Mouse (Mus musculus): Measurements from ENCODE around the gene Gm49325. TPM values are rescaled to one million over a fixed set of nuclear protein-coding genes. Genes with fewer than 3 reads are reported as not detected.
A peak's percentile ranks its signal among the peaks of the same experiment; 100 is the strongest.

Gene Gm49325
- polyA plus RNA-seq, 1 experiment from 2014 or later = 13.1 TPM

DNA sequence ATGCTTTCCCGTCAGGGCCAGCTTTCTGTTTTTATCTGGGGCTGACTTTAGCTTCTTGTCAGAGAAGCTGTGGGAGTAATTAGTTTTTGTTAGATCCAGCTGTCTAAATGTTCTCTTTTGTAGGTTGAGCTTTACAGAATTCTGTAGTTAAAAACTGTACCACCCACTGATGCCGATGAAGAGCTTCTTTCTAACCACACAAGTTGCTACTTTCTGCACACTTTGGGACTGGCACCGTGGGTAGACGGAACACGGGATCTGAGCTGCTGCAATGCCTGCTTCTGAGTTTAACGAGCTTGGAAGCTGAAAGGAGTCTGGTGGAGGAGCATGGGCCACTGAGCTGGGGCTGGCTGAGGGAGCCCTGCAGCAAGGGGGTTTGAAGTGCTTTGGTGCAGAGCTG lies 14.5 kb upstream of the Gm49325 start:
- no peak overlapping the region for H3K4me3 ChIP-seq (replicated peaks; ENCODE audit: low read depth, low read length)
- WGBS = 51% methylated on average over 6 of the region's 6 CpGs
- H3K4me1 ChIP-seq (replicated peaks; ENCODE audit: insufficient read depth, low read length) = peaks cover 3% of the 10 kb centered on the region; the same call in 1 of the 2 replicates
- ATAC-seq (replicated peaks; ENCODE audit: low FRiP score, low read depth) (no peak), DNase-seq (ENCODE audit: low spot score) (peak; percentile 32)
- no peak overlapping the region for H3K27ac ChIP-seq
- H3K9ac ChIP-seq (ENCODE audit: low read depth, low read length) = no peak overlapping the region
- no peaks in the 10 kb centered on the region for H3K9me3 ChIP-seq (replicated peaks; ENCODE audit: low read length)
- TF ChIP-seq CTCF (IDR thresholded peaks at IDR 0.05; ENCODE audit: low read depth) = no peak
- H3K4me2 ChIP-seq (ENCODE audit: low read length) = no peak overlapping the region
- H3K27me3 ChIP-seq (ENCODE audit: insufficient read depth, low read length) = no peaks in the 10 kb centered on the region
- H3K36me3 ChIP-seq (ENCODE audit: insufficient read depth, low read length) = peaks cover 44% of the 10 kb centered on the region

DNA sequence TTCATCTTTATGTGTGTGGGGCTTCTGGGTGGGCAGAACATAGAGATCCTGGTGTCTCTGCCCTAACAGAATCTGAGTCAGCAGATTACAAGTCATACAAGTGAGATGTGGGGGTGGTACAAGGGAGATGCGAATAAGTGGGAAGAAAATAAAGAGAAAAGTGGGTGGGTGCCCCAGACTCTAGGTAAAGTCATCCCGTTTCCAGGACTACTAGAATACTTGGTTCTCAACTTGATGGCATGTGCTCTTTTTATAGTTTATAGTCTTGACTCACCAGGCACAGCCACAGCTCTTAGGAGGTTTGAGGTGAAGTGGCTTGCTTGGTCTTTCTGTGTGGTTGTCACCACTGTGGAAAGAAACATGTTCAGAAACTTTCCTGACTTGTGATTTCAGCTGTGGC lies 9.9 kb upstream of the Gm49325 start:
- no peak overlapping the region for H3K4me2 ChIP-seq (ENCODE audit: low read length)
- TF ChIP-seq CTCF (IDR thresholded peaks at IDR 0.05; ENCODE audit: low read depth) = no peak
- no peaks in the 10 kb centered on the region for H3K4me1 ChIP-seq (replicated peaks; ENCODE audit: insufficient read depth, low read length)
- no peak overlapping the region for H3K9ac ChIP-seq (ENCODE audit: low read depth, low read length)
- no peak overlapping the region for H3K4me3 ChIP-seq (replicated peaks; ENCODE audit: low read depth, low read length)
- no peaks in the 10 kb centered on the region for H3K9me3 ChIP-seq (replicated peaks; ENCODE audit: low read length)
- H3K27me3 ChIP-seq (ENCODE audit: insufficient read depth, low read length) = no peaks in the 10 kb centered on the region
- DNase-seq (ENCODE audit: low spot score) = no peak
- no peak for ATAC-seq (replicated peaks; ENCODE audit: low FRiP score, low read depth)
- no peak overlapping the region for H3K27ac ChIP-seq
- peaks cover 54% of the 10 kb centered on the region for H3K36me3 ChIP-seq (ENCODE audit: insufficient read depth, low read length)
- WGBS = 91% methylated on average over 2 of the region's 2 CpGs

DNA sequence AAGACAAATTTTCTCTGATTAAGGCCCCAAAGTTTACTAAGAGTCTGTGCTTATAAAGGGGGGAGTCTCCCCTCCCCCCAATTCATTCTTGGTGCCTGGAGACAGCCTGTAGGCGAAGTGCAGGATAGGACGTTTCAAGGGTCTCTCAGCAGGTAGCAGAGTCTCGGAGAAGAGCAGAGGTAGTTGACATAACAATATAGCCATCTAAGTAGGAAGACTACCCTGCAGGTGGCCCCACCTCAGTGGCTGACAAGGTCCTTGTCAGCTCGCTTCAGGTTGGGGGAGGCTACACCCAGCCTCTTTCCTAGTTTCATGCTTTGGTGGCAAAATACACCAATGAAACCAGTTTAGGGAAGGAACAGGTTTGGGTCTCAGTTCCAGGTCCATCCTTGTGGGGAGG lies 3.0 kb upstream of the Gm49325 start:
- Histone ChIP-seq H3K27ac (no peak overlapping the region), H3K4me3 (replicated peaks; ENCODE audit: low read depth, low read length) (no peak overlapping the region), H3K9ac (ENCODE audit: low read depth, low read length) (no peak overlapping the region), H3K4me2 (ENCODE audit: low read length) (no peak overlapping the region), H3K36me3 (ENCODE audit: insufficient read depth, low read length) (peaks cover 7% of the 10 kb centered on the region), H3K9me3 (replicated peaks; ENCODE audit: low read length) (no peaks in the 10 kb centered on the region), H3K27me3 (ENCODE audit: insufficient read depth, low read length) (no peaks in the 10 kb centered on the region), H3K4me1 (replicated peaks; ENCODE audit: insufficient read depth, low read length) (peaks cover 10% of the 10 kb centered on the region; the same call in 1 of the 2 replicates)
- ATAC-seq (replicated peaks; ENCODE audit: low FRiP score, low read depth) (no peak), DNase-seq (ENCODE audit: low spot score) (no peak)
- WGBS = 68% methylated on average over 4 of the region's 4 CpGs
- TF ChIP-seq CTCF (IDR thresholded peaks at IDR 0.05; ENCODE audit: low read depth) = no peak

DNA sequence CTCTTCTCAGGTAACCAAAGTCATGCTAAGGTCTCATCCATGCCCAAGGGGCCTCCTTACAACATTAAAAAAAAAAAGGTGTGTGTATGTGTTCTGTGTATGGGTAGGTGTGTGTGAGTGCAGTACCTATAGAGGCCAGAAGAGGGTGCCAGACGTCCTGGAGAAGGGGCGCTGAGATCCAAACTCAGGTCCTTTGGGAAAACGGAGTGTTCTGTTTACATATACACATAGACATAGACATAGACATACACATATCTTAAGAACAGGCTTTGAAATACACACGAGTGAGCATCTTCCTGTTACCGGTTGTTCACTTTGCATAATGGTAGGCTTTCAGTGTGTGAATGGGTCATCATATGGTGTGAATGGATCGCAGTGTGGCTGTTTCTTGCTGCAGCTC lies 1.9 kb upstream of the Gm49325 start:
- H3K4me1 ChIP-seq (replicated peaks; ENCODE audit: insufficient read depth, low read length) = peaks cover 10% of the 10 kb centered on the region; the same call in 1 of the 2 replicates
- no peak overlapping the region for H3K4me2 ChIP-seq (ENCODE audit: low read length)
- TF ChIP-seq CTCF (IDR thresholded peaks at IDR 0.05; ENCODE audit: low read depth) = peak; percentile 48
- H3K36me3 ChIP-seq (ENCODE audit: insufficient read depth, low read length) = no peaks in the 10 kb centered on the region
- DNase-seq (ENCODE audit: low spot score) (no peak), ATAC-seq (replicated peaks; ENCODE audit: low FRiP score, low read depth) (no peak)
- 92% methylated on average over 6 of the region's 6 CpGs for WGBS
- H3K27me3 ChIP-seq (ENCODE audit: insufficient read depth, low read length) = no peaks in the 10 kb centered on the region
- H3K4me3 ChIP-seq (replicated peaks; ENCODE audit: low read depth, low read length) = no peak overlapping the region
- no peak overlapping the region for H3K9ac ChIP-seq (ENCODE audit: low read depth, low read length)
- no peak overlapping the region for H3K27ac ChIP-seq
- no peaks in the 10 kb centered on the region for H3K9me3 ChIP-seq (replicated peaks; ENCODE audit: low read length)

DNA sequence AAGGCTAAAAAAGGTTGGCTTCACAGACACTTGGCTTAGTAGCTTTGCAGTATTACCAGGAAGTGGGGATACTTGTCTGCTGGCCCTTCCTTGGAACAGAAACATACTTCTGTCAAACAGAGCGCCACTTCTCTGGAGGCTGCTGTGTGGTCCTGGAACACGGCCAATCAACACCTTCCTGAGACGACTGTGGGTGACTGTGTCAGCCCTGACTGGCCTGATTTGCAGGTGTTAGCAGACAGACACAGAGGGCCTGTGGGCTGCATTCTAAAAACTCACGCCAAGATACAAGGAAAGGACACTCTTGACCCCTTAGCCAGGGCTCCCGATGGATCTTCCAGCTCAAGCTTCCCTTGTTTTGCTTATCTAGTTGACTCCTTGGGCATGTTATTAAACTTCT lies 1.0 kb upstream of the Gm49325 start:
- peaks cover 2% of the 10 kb centered on the region; the same call in 1 of the 2 replicates for H3K36me3 ChIP-seq (ENCODE audit: insufficient read depth, low read length)
- H3K4me2 ChIP-seq (ENCODE audit: low read length) = no peak overlapping the region
- peaks cover 10% of the 10 kb centered on the region; the same call in 1 of the 2 replicates for H3K4me1 ChIP-seq (replicated peaks; ENCODE audit: insufficient read depth, low read length)
- H3K27me3 ChIP-seq (ENCODE audit: insufficient read depth, low read length) = no peaks in the 10 kb centered on the region
- no peak for TF ChIP-seq CTCF (IDR thresholded peaks at IDR 0.05; ENCODE audit: low read depth)
- H3K27ac ChIP-seq = peak overlapping the region; percentile 99
- no peak for ATAC-seq (replicated peaks; ENCODE audit: low FRiP score, low read depth)
- H3K4me3 ChIP-seq (replicated peaks; ENCODE audit: low read depth, low read length) = no peak overlapping the region
- DNase-seq (ENCODE audit: low spot score) = no peak
- H3K9ac ChIP-seq (ENCODE audit: low read depth, low read length) = no peak overlapping the region
- no peaks in the 10 kb centered on the region for H3K9me3 ChIP-seq (replicated peaks; ENCODE audit: low read length)
- WGBS = 62% methylated on average over 5 of the region's 5 CpGs

DNA sequence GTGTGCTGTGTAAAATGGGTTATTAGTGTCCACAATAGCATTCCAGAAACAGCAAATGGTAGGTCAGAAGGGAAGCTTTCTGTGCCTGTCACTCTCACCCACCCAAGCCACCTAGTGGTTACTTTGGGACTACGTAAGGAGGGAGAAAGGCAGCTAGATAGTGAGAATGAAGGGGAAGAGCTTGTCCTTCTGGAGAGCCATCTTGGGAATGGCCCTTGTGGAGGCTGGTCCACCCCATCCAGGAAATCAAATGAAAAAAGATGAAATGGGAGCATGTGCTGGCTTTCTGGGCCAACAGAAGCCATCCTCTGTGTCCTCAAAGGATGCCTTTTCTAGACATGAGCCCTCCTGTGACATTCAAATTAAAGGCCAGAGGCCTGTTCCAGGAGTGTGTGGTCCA lies 629 bp upstream of the Gm49325 start:
- TF ChIP-seq CTCF (IDR thresholded peaks at IDR 0.05; ENCODE audit: low read depth) = peak; percentile 80
- Histone ChIP-seq H3K36me3 (ENCODE audit: insufficient read depth, low read length) (peaks cover 6% of the 10 kb centered on the region; the same call in 1 of the 2 replicates), H3K4me3 (replicated peaks; ENCODE audit: low read depth, low read length) (peak overlapping the region; percentile 70), H3K9ac (ENCODE audit: low read depth, low read length) (peak overlapping the region; percentile 92), H3K9me3 (replicated peaks; ENCODE audit: low read length) (no peaks in the 10 kb centered on the region), H3K27ac (peak overlapping the region; percentile 99), H3K4me1 (replicated peaks; ENCODE audit: insufficient read depth, low read length) (peaks cover 10% of the 10 kb centered on the region; the same call in 1 of the 2 replicates), H3K27me3 (ENCODE audit: insufficient read depth, low read length) (no peaks in the 10 kb centered on the region), H3K4me2 (ENCODE audit: low read length) (peak overlapping the region; percentile 93)
- peak; percentile 87 for DNase-seq (ENCODE audit: low spot score)
- ATAC-seq (replicated peaks; ENCODE audit: low FRiP score, low read depth) = no peak; the same call in 1 of the 2 replicates
- WGBS = 17% methylated on average over 1 of the region's 1 CpGs

DNA sequence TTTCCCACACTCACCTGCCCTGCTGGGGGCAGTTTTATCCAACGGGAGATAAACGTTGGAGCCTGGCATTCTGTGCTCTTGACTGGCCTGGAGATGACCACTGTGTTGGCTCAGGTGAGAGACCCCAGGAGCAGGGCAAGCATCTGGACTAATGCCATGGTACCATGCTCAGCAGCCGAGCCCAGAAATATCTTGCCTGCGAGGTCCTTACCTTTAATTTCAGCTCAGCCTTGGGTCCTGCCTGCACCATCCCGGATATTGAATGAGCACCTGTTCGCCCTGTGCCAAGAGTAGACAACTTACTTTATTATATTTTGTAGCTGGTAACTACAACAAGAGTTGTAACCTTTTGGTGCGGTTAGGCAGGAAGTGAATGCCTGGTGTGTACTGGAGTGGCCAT lies 858 bp downstream of the Gm49325 start:
- WGBS = 26% methylated on average over 7 of the region's 7 CpGs

More for the DNA sequence above, 858 bp downstream of the Gm49325 start:
- TF ChIP-seq CTCF (IDR thresholded peaks at IDR 0.05; ENCODE audit: low read depth) = no peak
- peaks cover 18% of the 10 kb centered on the region; the same call in 1 of the 2 replicates for H3K36me3 ChIP-seq (ENCODE audit: insufficient read depth, low read length)
- ATAC-seq (replicated peaks; ENCODE audit: low FRiP score, low read depth) = peak; percentile 5; the same call in 1 of the 2 replicates
- H3K9ac ChIP-seq (ENCODE audit: low read depth, low read length) = peak overlapping the region; percentile 92
- peak overlapping the region; percentile 70 for H3K4me3 ChIP-seq (replicated peaks; ENCODE audit: low read depth, low read length)
- H3K4me2 ChIP-seq (ENCODE audit: low read length) = peak overlapping the region; percentile 93
- H3K27me3 ChIP-seq (ENCODE audit: insufficient read depth, low read length) = no peaks in the 10 kb centered on the region
- no peaks in the 10 kb centered on the region for H3K9me3 ChIP-seq (replicated peaks; ENCODE audit: low read length)
- no peak for DNase-seq (ENCODE audit: low spot score)
- peaks cover 10% of the 10 kb centered on the region; the same call in 1 of the 2 replicates for H3K4me1 ChIP-seq (replicated peaks; ENCODE audit: insufficient read depth, low read length)
- H3K27ac ChIP-seq = peak overlapping the region; percentile 99

Data from kidney, postnatal 0 days (tissue).